Comparison of ENCODE assay signal across 9 mouse cellular contexts in the genomic region with DNA sequence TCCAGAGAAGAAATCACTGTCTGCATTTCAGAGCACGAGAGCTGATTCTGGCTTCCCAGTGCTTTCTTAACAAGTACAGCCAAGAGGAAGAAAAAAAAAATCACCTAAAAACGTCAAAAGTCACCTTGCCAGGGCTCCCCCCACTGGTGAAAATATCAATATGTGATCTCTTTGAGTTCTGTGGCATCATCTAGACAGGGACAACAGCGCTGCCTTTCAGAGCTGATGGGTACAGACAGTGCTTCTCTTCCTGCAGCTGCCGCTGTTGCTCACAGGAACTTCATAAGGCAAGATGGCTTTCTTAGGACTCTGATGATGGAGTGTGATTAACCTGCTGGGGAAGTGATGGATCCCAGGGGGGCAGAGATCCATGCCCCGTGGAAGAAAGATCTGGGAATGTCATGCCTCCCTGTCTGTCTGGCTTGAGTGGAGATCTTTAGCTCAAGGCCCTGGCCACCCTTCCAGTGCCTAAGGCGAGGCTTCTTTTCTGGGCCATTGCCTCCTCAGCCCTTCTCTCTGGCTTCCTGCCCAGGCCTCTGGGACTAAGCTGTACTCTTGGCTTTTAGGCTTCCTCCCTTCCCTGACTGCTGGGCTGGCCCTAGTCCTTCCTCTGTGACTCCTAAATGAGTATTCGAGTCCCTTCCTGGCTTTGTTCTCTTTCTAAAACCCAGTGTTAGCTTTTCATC.
A peak's percentile ranks its signal among the peaks of the same experiment; 100 is the strongest.
DNase-seq lines count a peak whose midpoint lies in the region; ATAC-seq and TF ChIP-seq lines count a peak whose summit lies in the region.
"Had no signal": no experiment of that assay in that cellular context is flagged by ENCODE, and none has a peak within 500 bp of the region (broad histone marks: within the 10 kb centered on the region; RNA-seq: fewer than 3 reads in every experiment).

No protein-coding gene starts in this region.

- no peak for ATAC-seq in intestine, postnatal 0 days
- no peak for ATAC-seq in hindbrain, embryonic 13.5 days (ENCODE audit: low FRiP score)

- 36% methylated on average over 7 of the region's 7 CpGs for WGBS in intestine, postnatal 0 days
- WGBS in hindbrain, embryonic 13.5 days: 52% methylated on average over 7 of the region's 7 CpGs

- H3K27ac ChIP-seq in intestine, postnatal 0 days (ENCODE audit: low read depth, low read length): no peak overlapping the region
- no peak overlapping the region for H3K27ac ChIP-seq in hindbrain, embryonic 13.5 days
- H3K27ac ChIP-seq: embryonic facial prominence, embryonic 15.5 days had no signal

- no peaks in the 10 kb centered on the region for H3K36me3 ChIP-seq in intestine, postnatal 0 days (ENCODE audit: control insufficient read depth, insufficient read depth)
- H3K36me3 ChIP-seq in hindbrain, embryonic 13.5 days: no peaks in the 10 kb centered on the region
- H3K36me3 ChIP-seq: embryonic facial prominence, embryonic 15.5 days had no signal

- no peak overlapping the region for H3K4me2 ChIP-seq in intestine, postnatal 0 days (replicated peaks; ENCODE audit: low read depth)
- no peak overlapping the region for H3K4me2 ChIP-seq in hindbrain, embryonic 13.5 days
- H3K4me2 ChIP-seq: embryonic facial prominence, embryonic 15.5 days had no signal

- no peak overlapping the region for H3K4me3 ChIP-seq in intestine, postnatal 0 days (ENCODE audit: low read depth, low read length)
- H3K4me3 ChIP-seq in hindbrain, embryonic 13.5 days: no peak overlapping the region
- H3K4me3 ChIP-seq: embryonic facial prominence, embryonic 15.5 days had no signal

- peak; percentile 37 to 52 for DNase-seq in heart, postnatal 14 days
- DNase-seq in heart, adult 9 months (ENCODE audit: low spot score in 2 of 2): no peak
- DNase-seq in urinary bladder, postnatal 14 days (ENCODE audit: low spot score): peak; percentile 58
- no peak for DNase-seq in urinary bladder, adult 2 months (ENCODE audit: low spot score)
- DNase-seq in kidney, postnatal 4 days: peak; percentile 21 to 28
- peak; percentile 35 for DNase-seq in telencephalon, adult 2 months (ENCODE audit: low read depth, low spot score)

- TF ChIP-seq CTCF in intestine, postnatal 0 days (IDR thresholded peaks at IDR 0.05; ENCODE audit: low read depth): no peak

- no peaks in the 10 kb centered on the region for H3K4me1 ChIP-seq in intestine, postnatal 0 days (replicated peaks; ENCODE audit: control insufficient read depth, insufficient read depth, low read length)
- H3K4me1 ChIP-seq in hindbrain, embryonic 13.5 days (replicated peaks): peaks cover 4% of the 10 kb centered on the region; the same call in 1 of the 2 replicates
- H3K4me1 ChIP-seq: embryonic facial prominence, embryonic 15.5 days had no signal

- no peaks in the 10 kb centered on the region for H3K9me3 ChIP-seq in intestine, postnatal 0 days (ENCODE audit: control insufficient read depth)
- no peaks in the 10 kb centered on the region for H3K9me3 ChIP-seq in hindbrain, embryonic 13.5 days
- H3K9me3 ChIP-seq: embryonic facial prominence, embryonic 15.5 days had no signal

- no peaks in the 10 kb centered on the region for H3K27me3 ChIP-seq in intestine, postnatal 0 days (replicated peaks; ENCODE audit: control insufficient read depth, insufficient read depth, low read length)
- H3K27me3 ChIP-seq in hindbrain, embryonic 13.5 days: no peaks in the 10 kb centered on the region
- H3K27me3 ChIP-seq: embryonic facial prominence, embryonic 15.5 days had no signal

- no peak overlapping the region for H3K9ac ChIP-seq in intestine, postnatal 0 days (ENCODE audit: low read depth, low read length)
- H3K9ac ChIP-seq in hindbrain, embryonic 13.5 days: no peak overlapping the region
- H3K9ac ChIP-seq: embryonic facial prominence, embryonic 15.5 days had no signal

- intact Hi-C loops in heart, postnatal 14 days (cut with DNase I): no loop called here

Comparison
In these comparisons a context has a peak if more than half of its experiments do, and no peak if none do; other contexts are left out.
1. DNase-seq: peak in heart, postnatal 14 days (2 of 2), urinary bladder, postnatal 14 days (single experiment), kidney, postnatal 4 days (2 of 2) and telencephalon, adult 2 months (single experiment); none in heart, adult 9 months (0 of 2) and urinary bladder, adult 2 months (single experiment).